Mouse (Mus musculus): ENCODE measurements around the gene Cldn34c4. TPM values are rescaled to one million over a fixed set of nuclear protein-coding genes. Genes with fewer than 3 reads are reported as not detected.

Cldn34c4 gene
- polyA plus RNA-seq (2012), result not detected in 2 replicates

GRCm38 (mm10) chrX:127736454-127736853 is at the start of gene Cldn34c4:
Cldn34c4 (minus strand) TSS chrX:127736554.

